Mouse (Mus musculus) neural tube, embryonic 14.5 days (tissue): Measurements from ENCODE around the gene Sephs1. TPM values are rescaled to one million over a fixed set of nuclear protein-coding genes. Genes with fewer than 3 reads are reported as not detected.

ENCODE experiments used
- ATAC-seq: fragments of 200-750 bp; cut with Nextera tagmentation; 2 replicates; pipeline ENCODE4 v1.8.0; 2017; ENCODE audit warnings: low read depth, mild to moderate bottlenecking, moderate TSS enrichment, moderate library complexity
- H3K27ac ChIP-seq: fragments of 300-500 bp; sonication (generic); 2 replicates; pipeline ENCODE4 v1.5.1; 2014; ENCODE audit warnings: low read depth, mild to moderate bottlenecking, control low read depth, low read length, moderate library complexity, mixed read lengths
- H3K27me3 ChIP-seq: fragments of 300-500 bp; sonication (generic); 2 replicates; pipeline ENCODE4 v1.6.1; 2014; ENCODE audit warnings: low read length; ENCODE audit not compliant: control insufficient read depth, insufficient read depth
- H3K36me3 ChIP-seq: fragments of 300-500 bp; sonication (generic); 2 replicates; pipeline ENCODE4 v1.6.1; 2014; ENCODE audit warnings: low read length, mixed read lengths; ENCODE audit not compliant: control insufficient read depth, insufficient read depth
- H3K4me1 ChIP-seq: fragments of 300-500 bp; sonication (generic); 2 replicates; pipeline ENCODE4 v1.6.1; 2014; ENCODE audit warnings: low read length; ENCODE audit not compliant: control insufficient read depth, insufficient read depth
- H3K4me2 ChIP-seq: fragments of 300-500 bp; sonication (generic); 2 replicates; pipeline ENCODE4 v1.6.1; 2014; ENCODE audit warnings: mild to moderate bottlenecking, low read depth, low read length, control low read depth
- H3K4me3 ChIP-seq: fragments of 300-500 bp; sonication (generic); 2 replicates; pipeline ENCODE4 v1.5.1; 2014; ENCODE audit warnings: low read depth, low read length, control low read depth, mixed read lengths
- H3K9ac ChIP-seq: fragments of 300-500 bp; sonication (generic); replicated peaks from 2 replicates; pipeline ENCODE4 v1.6.1; 2014; ENCODE audit warnings: low read depth, mild to moderate bottlenecking, control low read depth, low read length, mixed read lengths
- H3K9me3 ChIP-seq: fragments of 300-500 bp; sonication (generic); 2 replicates; pipeline ENCODE4 v1.6.1; 2016; ENCODE audit warnings: low read length; ENCODE audit not compliant: control insufficient read depth
- WGBS: fragments of 180-500 bp; shearing (Covaris S2); extraction: QIAGEN DNeasy Blood & Tissue Kit; methylation state at CpG from one replicate; pipeline ENCODE4 v1.1.7; 2014; 5-methylcytosine and 5-hydroxymethylcytosine counted together
- polyA plus RNA-seq: library from polyadenylated mRNA; unstranded; fragments of >200 nt; fragmentation: Nextera tagmentation; extraction: Ambion mirVana; gene quantifications from 2 replicates; pipeline ENCODE4 v1.2.1, GENCODE M21; 2014

Gene Sephs1
- polyA plus RNA-seq, 1 experiment from 2014 or later: 55.0 TPM

- H3K27ac ChIP-seq: no peak overlapping the region
- H3K27me3 ChIP-seq: no peaks in the 10 kb centered on the region
- no peak overlapping the region for H3K4me3 ChIP-seq
- 83% methylated on average over 9 of the region's 9 CpGs for WGBS
- no peak for ATAC-seq
- H3K4me2 ChIP-seq: no peak overlapping the region
- no peaks in the 10 kb centered on the region for H3K4me1 ChIP-seq
- no peaks in the 10 kb centered on the region for H3K36me3 ChIP-seq
- no peaks in the 10 kb centered on the region for H3K9me3 ChIP-seq
- H3K9ac ChIP-seq: no peak overlapping the region
Observed at GRCm38 (mm10) chr2:4872740-4873139, 8.6 kb upstream of the Sephs1 start.

GRCm38 (mm10) chr2:4873331-4873730, 8.0 kb upstream of the Sephs1 start:
- H3K36me3 ChIP-seq: no peaks in the 10 kb centered on the region
- no peak overlapping the region for H3K27ac ChIP-seq
- H3K9me3 ChIP-seq: no peaks in the 10 kb centered on the region
- ATAC-seq: no peak
- no peaks in the 10 kb centered on the region for H3K27me3 ChIP-seq
- no peak overlapping the region for H3K4me3 ChIP-seq
- H3K9ac ChIP-seq: no peak overlapping the region
- 82% methylated on average over 6 of the region's 6 CpGs for WGBS
- no peak overlapping the region for H3K4me2 ChIP-seq
- no peaks in the 10 kb centered on the region for H3K4me1 ChIP-seq

- H3K9me3 ChIP-seq: no peaks in the 10 kb centered on the region
- no peak overlapping the region for H3K4me2 ChIP-seq
- 69% methylated on average over 1 of the region's 1 CpGs for WGBS
- no peak overlapping the region for H3K27ac ChIP-seq
- no peak overlapping the region for H3K9ac ChIP-seq
- H3K4me3 ChIP-seq: no peak overlapping the region
- H3K36me3 ChIP-seq: no peaks in the 10 kb centered on the region
- ATAC-seq: no peak
- no peaks in the 10 kb centered on the region for H3K27me3 ChIP-seq
- H3K4me1 ChIP-seq: no peaks in the 10 kb centered on the region
Observed at GRCm38 (mm10) chr2:4875090-4875489, 6.3 kb upstream of the Sephs1 start.

GRCm38 (mm10) chr2:4876131-4876530, 5.2 kb upstream of the Sephs1 start:
- 68% methylated on average over 3 of the region's 3 CpGs for WGBS
- no peaks in the 10 kb centered on the region for H3K9me3 ChIP-seq
- H3K27me3 ChIP-seq: no peaks in the 10 kb centered on the region
- no peak overlapping the region for H3K4me2 ChIP-seq
- no peak for ATAC-seq
- H3K4me3 ChIP-seq: no peak overlapping the region
- no peaks in the 10 kb centered on the region for H3K36me3 ChIP-seq
- H3K27ac ChIP-seq: no peak overlapping the region
- H3K9ac ChIP-seq: no peak overlapping the region
- H3K4me1 ChIP-seq: peaks cover 4% of the 10 kb centered on the region; the same call in 1 of the 2 replicates

- Histone ChIP-seq H3K9me3 (no peaks in the 10 kb centered on the region), H3K27ac (peak overlapping the region; percentile 100), H3K4me1 (peaks cover 16% of the 10 kb centered on the region), H3K4me3 (peak overlapping the region; percentile 55), H3K36me3 (no peaks in the 10 kb centered on the region), H3K4me2 (peak overlapping the region; percentile 82), H3K27me3 (no peaks in the 10 kb centered on the region), H3K9ac (peak overlapping the region; percentile 98)
- 3% methylated on average over 20 of the region's 20 CpGs for WGBS
- peak; percentile 44 for ATAC-seq
Observed at GRCm38 (mm10) chr2:4880737-4881349, 521 bp upstream of the Sephs1 start.

GRCm38 (mm10) chr2:4882249-4882791, 956 bp downstream of the Sephs1 start:
- ATAC-seq: peak; percentile 60
- peak overlapping the region; percentile 98 for H3K9ac ChIP-seq
- peak overlapping the region; percentile 55 for H3K4me3 ChIP-seq
- peak overlapping the region; percentile 82 for H3K4me2 ChIP-seq
- peaks cover 5% of the 10 kb centered on the region; the same call in 1 of the 2 replicates for H3K36me3 ChIP-seq
- no peaks in the 10 kb centered on the region for H3K27me3 ChIP-seq
- H3K9me3 ChIP-seq: no peaks in the 10 kb centered on the region
- peak overlapping the region; percentile 100 for H3K27ac ChIP-seq
- WGBS: under 1% methylated on average over 54 of the region's 63 CpGs
- H3K4me1 ChIP-seq: peaks cover 16% of the 10 kb centered on the region

- Histone ChIP-seq H3K4me2 (peak overlapping the region; percentile 82), H3K27ac (peak overlapping the region; percentile 100; the same call in 1 of the 2 replicates), H3K9me3 (no peaks in the 10 kb centered on the region), H3K9ac (peak overlapping the region; percentile 98; the same call in 1 of the 2 replicates), H3K27me3 (no peaks in the 10 kb centered on the region), H3K4me3 (peak overlapping the region; percentile 55), H3K36me3 (peaks cover 11% of the 10 kb centered on the region; the same call in 1 of the 2 replicates), H3K4me1 (peaks cover 16% of the 10 kb centered on the region)
- ATAC-seq: no peak
- 1% methylated on average over 18 of the region's 18 CpGs for WGBS
Observed at GRCm38 (mm10) chr2:4883009-4883704, 1.8 kb downstream of the Sephs1 start.

GRCm38 (mm10) chr2:4886896-4887295, 5.5 kb downstream of the Sephs1 start:
- H3K4me3 ChIP-seq: no peak overlapping the region
- H3K27me3 ChIP-seq: no peaks in the 10 kb centered on the region
- H3K9ac ChIP-seq: no peak overlapping the region
- no peaks in the 10 kb centered on the region for H3K9me3 ChIP-seq
- H3K4me2 ChIP-seq: no peak overlapping the region
- H3K27ac ChIP-seq: no peak overlapping the region
- WGBS: 95% methylated on average over 6 of the region's 6 CpGs
- no peak for ATAC-seq
- H3K4me1 ChIP-seq: peaks cover 12% of the 10 kb centered on the region
- H3K36me3 ChIP-seq: peaks cover 42% of the 10 kb centered on the region

- Histone ChIP-seq H3K4me3 (no peak overlapping the region), H3K9ac (no peak overlapping the region), H3K4me2 (no peak overlapping the region), H3K4me1 (no peaks in the 10 kb centered on the region), H3K27ac (no peak overlapping the region; the same call in 1 of the 2 replicates), H3K27me3 (no peaks in the 10 kb centered on the region), H3K36me3 (peaks cover 52% of the 10 kb centered on the region), H3K9me3 (no peaks in the 10 kb centered on the region)
- no peak for ATAC-seq
- WGBS: 88% methylated on average over 2 of the region's 2 CpGs
Observed at GRCm38 (mm10) chr2:4895598-4895997, 14.2 kb downstream of the Sephs1 start.
